Mouse (Mus musculus) myocyte (in vitro differentiated cells): ENCODE results near the gene 5730596B20Rik. TPM values are rescaled to one million over a fixed set of nuclear protein-coding genes. Genes with fewer than 3 reads are reported as not detected.

Experiments
- H3K27me3 ChIP-seq: one replicate; pipeline ENCODE4 v1.6.1; 2011; ENCODE audit not compliant: control insufficient read depth, insufficient read depth, insufficient read length
- H3K36me3 ChIP-seq: one replicate; pipeline ENCODE4 v1.6.1; 2011; ENCODE audit not compliant: control insufficient read depth, insufficient read depth
- H3K4me2 ChIP-seq: one replicate; pipeline ENCODE4 v1.6.1; 2011; ENCODE audit warnings: low read depth, control low read depth
- H3K4me3 ChIP-seq: one replicate; pipeline ENCODE4 v1.5.1; 2011; ENCODE audit warnings: mild to moderate bottlenecking, control low read depth, moderate library complexity
- H3K79me2 ChIP-seq: one replicate; pipeline ENCODE4 v1.6.1; 2011; ENCODE audit not compliant: control insufficient read depth, insufficient read depth
- H3ac ChIP-seq: one replicate; pipeline ENCODE4 v1.6.1; 2011; ENCODE audit not compliant: control insufficient read depth, insufficient read length
- CEBPB ChIP-seq: IDR thresholded peaks from 2 replicates; pipeline ENCODE4 v1.6.1; 2011; ENCODE audit warnings: mild to moderate bottlenecking, moderate library complexity; ENCODE audit not compliant: poor library complexity, insufficient read depth, severe bottlenecking
- E2F4 ChIP-seq: IDR thresholded peaks from one replicate; pipeline ENCODE4 v1.6.1; 2011; ENCODE audit warnings: mild to moderate bottlenecking, control low read depth, moderate library complexity; ENCODE audit not compliant: insufficient read depth
- MAX ChIP-seq: IDR thresholded peaks from one replicate; pipeline ENCODE4 v1.6.1; 2011; ENCODE audit warnings: low read depth, mild to moderate bottlenecking, control low read depth
- MYOD1 ChIP-seq, 3 experiments: IDR thresholded peaks; one replicate each; pipeline ENCODE4 v1.6.1; 2011; ENCODE audit warnings: control low read depth in 2 of 3, low read depth in 2 of 3, mild to moderate bottlenecking in 2 of 3, moderate library complexity in 1 of 3; ENCODE audit not compliant: insufficient read length in 2 of 3, control insufficient read depth in 1 of 3
- MYOG ChIP-seq, 3 experiments: IDR thresholded peaks; one replicate each; pipeline ENCODE4 v1.6.1; 2011; ENCODE audit warnings: control low read depth in 2 of 3, low read depth in 2 of 3, mild to moderate bottlenecking in 2 of 3; ENCODE audit not compliant: insufficient read length in 2 of 3, control insufficient read depth in 1 of 3, insufficient read depth in 1 of 3
- POLR2A ChIP-seq: IDR thresholded peaks from one replicate; pipeline ENCODE4 v1.6.1; 2011; ENCODE audit warnings: low read depth, mild to moderate bottlenecking, control low read depth, moderate library complexity; ENCODE audit not compliant: insufficient read length
- POLR2AphosphoS2 ChIP-seq: IDR thresholded peaks from one replicate; pipeline ENCODE4 v1.6.1; 2011; ENCODE audit warnings: low read depth, control low read depth; ENCODE audit not compliant: insufficient read length
- REST ChIP-seq: IDR thresholded peaks from one replicate; pipeline ENCODE4 v1.6.1; 2011; ENCODE audit warnings: mild to moderate bottlenecking, control low read depth, moderate library complexity; ENCODE audit not compliant: insufficient read depth, insufficient read length
- SRF ChIP-seq: IDR thresholded peaks from one replicate; pipeline ENCODE4 v1.6.1; 2011; ENCODE audit warnings: low read depth; ENCODE audit not compliant: control insufficient read depth, insufficient read length
- TCF12 ChIP-seq: IDR thresholded peaks from one replicate; pipeline ENCODE4 v1.6.1; 2011; ENCODE audit warnings: mild to moderate bottlenecking, control low read depth; ENCODE audit not compliant: poor library complexity, insufficient read depth, severe bottlenecking
- TCF3 ChIP-seq: IDR thresholded peaks from one replicate; pipeline ENCODE4 v1.6.1; 2011; ENCODE audit warnings: low read depth, control low read depth; ENCODE audit not compliant: insufficient read length
- USF1 ChIP-seq: IDR thresholded peaks from one replicate; pipeline ENCODE4 v1.6.1; 2011; ENCODE audit warnings: low read depth, mild to moderate bottlenecking, control low read depth, moderate library complexity
- polyA plus RNA-seq: library from polyadenylated mRNA; unstranded; fragments of >200 nt; fragmentation: generic; extraction: Trizol; gene quantifications from one replicate; pipeline ENCODE4 v1.2.1, GENCODE M21; 2012; ENCODE audit warnings: missing spikeins

The 5730596B20Rik gene
- polyA plus RNA-seq, 1 experiment, result 0.11 TPM

DNA sequence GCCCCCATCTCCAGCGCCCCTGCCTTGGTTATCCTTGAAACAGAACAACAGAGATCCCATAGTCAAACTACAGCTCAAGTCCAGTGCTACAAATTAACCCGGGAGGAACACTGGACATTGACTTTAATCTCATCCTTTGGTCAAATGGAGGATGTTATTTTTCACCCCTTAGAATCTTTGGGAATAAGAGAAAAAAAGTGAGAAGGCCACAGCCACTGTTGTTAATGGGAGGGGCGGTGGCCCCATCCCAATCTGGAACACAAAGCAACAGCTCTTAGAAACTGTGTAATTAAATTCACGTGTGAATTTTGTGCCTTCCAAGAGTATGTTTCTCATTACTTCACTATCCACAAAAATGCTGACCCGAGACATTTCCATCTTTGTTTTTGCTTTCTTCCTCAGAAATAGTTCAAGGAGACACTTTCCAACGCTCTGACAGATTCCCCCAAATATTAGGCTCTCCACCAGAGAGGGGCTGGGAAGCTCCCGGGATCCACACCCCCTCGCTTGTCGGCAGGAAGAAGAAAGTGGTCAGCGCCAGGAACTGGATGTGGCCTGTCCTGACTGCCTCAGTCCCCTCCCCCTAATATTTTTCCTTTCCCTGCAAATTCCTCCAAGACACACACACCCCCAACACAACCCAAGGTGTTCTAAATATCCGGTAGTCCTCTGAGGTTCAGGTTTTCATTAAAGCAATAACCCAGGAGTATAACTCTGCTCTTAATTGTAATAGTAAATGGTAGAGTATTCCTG lies 50.3 kb downstream of the 5730596B20Rik start:
- Histone ChIP-seq H3K27me3 (no peaks in the 10 kb centered on the region), H3K4me3 (peak overlapping the region; percentile 89), H3K79me2 (peaks cover 92% of the 10 kb centered on the region), H3ac (peak overlapping the region; percentile 55), H3K4me2 (peak overlapping the region; percentile 97), H3K36me3 (no peaks in the 10 kb centered on the region)
- TF ChIP-seq TCF12 (no peak), POLR2A (no peak), SRF (no peak), TCF3 (no peak), MYOD1 (IDR thresholded peaks at IDR 0.05; ENCODE audit: control insufficient read depth in 1 of 3, insufficient read length in 2 of 3, low read depth in 2 of 3) (no peak), REST (no peak), POLR2AphosphoS2 (no peak), CEBPB (no peak), MAX (no peak), USF1 (no peak), E2F4 (no peak), MYOG (IDR thresholded peaks at IDR 0.05; ENCODE audit: control insufficient read depth in 1 of 3, insufficient read depth in 1 of 3, insufficient read length in 2 of 3, low read depth in 2 of 3) (no peak)

DNA sequence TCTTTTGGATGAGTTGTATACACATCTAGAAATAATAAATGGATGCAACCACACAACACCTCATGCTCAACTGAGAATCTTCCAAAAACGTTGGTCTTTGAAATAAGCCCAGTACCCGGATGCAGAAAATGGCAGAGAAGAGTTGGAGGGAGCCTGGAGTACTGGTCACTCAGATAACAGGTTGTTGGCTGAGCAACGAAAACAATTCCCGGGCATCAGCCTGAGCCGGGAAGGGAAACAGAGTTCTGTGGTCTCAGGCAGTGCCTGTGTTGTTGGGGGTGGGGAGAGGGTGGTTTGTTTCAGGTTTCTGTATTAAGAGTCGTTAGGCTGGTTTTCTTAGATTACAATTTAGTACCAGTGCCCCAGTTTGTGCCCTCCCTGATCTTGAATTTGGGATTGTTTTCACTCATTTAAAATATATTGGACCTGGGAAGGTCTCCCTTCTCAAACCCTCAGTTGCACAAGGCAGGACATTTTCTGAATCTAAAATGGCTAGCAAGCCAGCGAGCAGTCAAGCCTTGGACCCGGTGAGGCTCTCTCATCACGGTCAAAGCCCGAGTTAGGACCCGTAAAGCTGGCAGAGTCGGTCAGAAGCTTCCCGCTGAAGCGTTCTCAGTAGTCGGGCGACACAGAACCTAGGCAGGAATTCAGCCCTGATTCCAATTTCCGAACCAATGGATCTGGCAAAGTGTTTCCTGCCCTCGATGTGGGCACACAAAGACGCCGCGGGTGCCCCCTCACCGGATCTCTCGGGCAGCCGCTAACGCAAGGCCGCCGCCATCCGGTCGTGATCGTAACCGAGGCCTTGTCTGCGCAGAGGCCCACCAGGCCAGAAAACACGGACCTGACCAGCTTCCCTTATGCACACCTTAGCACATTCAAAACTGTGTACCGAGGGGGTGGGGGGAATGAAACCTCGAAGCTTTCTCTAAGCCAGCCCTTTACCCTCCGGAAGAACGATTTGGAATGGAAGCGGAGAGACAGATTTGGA lies 51.5 kb downstream of the 5730596B20Rik start:
- H3K4me2 ChIP-seq, result peak overlapping the region; percentile 97

DNA sequence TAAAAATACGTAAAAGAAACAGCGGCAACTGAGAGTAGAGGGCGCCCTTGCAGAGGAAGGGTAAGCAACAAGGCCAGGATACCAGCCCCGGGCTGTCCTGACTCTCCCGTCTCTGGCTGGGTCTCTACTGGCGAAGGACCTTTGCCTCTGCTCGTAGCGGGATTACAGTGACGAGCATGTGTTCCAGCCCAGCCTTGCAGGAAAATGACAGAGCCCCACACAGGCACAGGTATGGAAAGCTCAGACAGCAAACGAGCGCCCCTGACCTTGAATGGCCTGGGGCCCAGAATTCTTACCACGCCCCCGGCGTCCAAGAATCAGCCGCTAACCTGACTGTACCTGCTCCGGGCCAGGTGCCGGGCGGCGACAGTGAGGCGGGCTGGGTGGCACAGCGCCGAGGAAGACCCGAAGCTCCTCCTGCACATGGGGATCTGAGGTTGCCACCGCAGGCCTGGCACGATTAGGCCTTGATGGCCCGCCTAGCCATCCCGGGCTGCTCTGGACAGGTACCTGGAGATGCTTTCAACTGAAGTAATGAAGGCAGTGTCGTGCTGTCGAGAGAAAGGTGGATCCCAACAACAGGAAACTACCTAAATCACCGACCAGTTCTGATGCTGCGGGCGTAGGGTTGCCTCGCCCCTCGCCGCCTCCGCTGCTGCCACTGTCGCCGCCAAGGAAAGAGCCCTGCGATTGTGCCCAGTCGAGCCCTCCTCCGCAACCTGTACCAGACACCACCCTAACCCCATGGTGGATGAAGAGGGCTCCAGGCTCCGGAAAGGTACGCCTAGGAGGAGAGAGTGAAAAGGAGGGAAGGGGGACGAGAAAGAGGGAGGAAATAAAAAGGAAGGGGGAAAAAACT lies 52.5 kb downstream of the 5730596B20Rik start:
- peak overlapping the region; percentile 55 for H3ac ChIP-seq
- peaks cover 86% of the 10 kb centered on the region for H3K79me2 ChIP-seq
- no peaks in the 10 kb centered on the region for H3K36me3 ChIP-seq
- peak overlapping the region; percentile 97 for H3K4me2 ChIP-seq
- H3K4me3 ChIP-seq, result peak overlapping the region; percentile 89
- TF ChIP-seq POLR2AphosphoS2 (peak; percentile 40), POLR2A (peak; percentile 26), MAX (no peak)
- H3K27me3 ChIP-seq, result no peaks in the 10 kb centered on the region

More for the DNA sequence above, 51.5 kb downstream of the 5730596B20Rik start:
- no peaks in the 10 kb centered on the region for H3K27me3 ChIP-seq
- H3K36me3 ChIP-seq, result no peaks in the 10 kb centered on the region
- peaks cover 92% of the 10 kb centered on the region for H3K79me2 ChIP-seq
- TF ChIP-seq POLR2A (no peak), TCF3 (no peak), POLR2AphosphoS2 (no peak), CEBPB (no peak), TCF12 (no peak), MAX (no peak), USF1 (no peak), SRF (no peak), REST (no peak), MYOD1 (IDR thresholded peaks at IDR 0.05; ENCODE audit: control insufficient read depth in 1 of 3, insufficient read length in 2 of 3, low read depth in 2 of 3) (no peak), E2F4 (no peak)
- H3ac ChIP-seq, result peak overlapping the region; percentile 55
- peak overlapping the region; percentile 89 for H3K4me3 ChIP-seq

Other genes with a start within 250 kb of the 5730596B20Rik start
- gene Skap2, start 164.9 kb upstream of the 5730596B20Rik start, polyA plus RNA-seq, result 25.6 TPM
- 2.0 TPM for gene Hoxa1, start 19.2 kb upstream of the 5730596B20Rik start, polyA plus RNA-seq
- 0.32 TPM for gene Hoxa2, start 12.7 kb upstream of the 5730596B20Rik start, polyA plus RNA-seq
- 1.4 TPM for gene Hoxa4, start 14.3 kb downstream of the 5730596B20Rik start, polyA plus RNA-seq
- 1.6 TPM for gene Hoxa5, start 27.1 kb downstream of the 5730596B20Rik start, polyA plus RNA-seq
- gene Hoxa6, start 31.2 kb downstream of the 5730596B20Rik start, polyA plus RNA-seq, result 0.88 TPM
- gene Hoxa3, start 35.8 kb downstream of the 5730596B20Rik start, polyA plus RNA-seq, result 1.0 TPM
- 0.52 TPM for gene Gm28308, start 35.8 kb downstream of the 5730596B20Rik start, polyA plus RNA-seq
- gene Hoxa7, start 44.4 kb downstream of the 5730596B20Rik start, polyA plus RNA-seq, result 11.9 TPM
- gene Hoxa9, start 53.6 kb downstream of the 5730596B20Rik start, polyA plus RNA-seq, result 17.7 TPM
- gene Hoxa10, start 63.4 kb downstream of the 5730596B20Rik start, polyA plus RNA-seq, result 15.8 TPM
- 10.9 TPM for gene Hoxa11, start 68.3 kb downstream of the 5730596B20Rik start, polyA plus RNA-seq
- 0.72 TPM for gene Hoxa13, start 83.4 kb downstream of the 5730596B20Rik start, polyA plus RNA-seq
- not detected for gene Evx1, start 136.0 kb downstream of the 5730596B20Rik start, polyA plus RNA-seq